Mouse (Mus musculus): ENCODE measurements around the gene Teddm2. TPM values are rescaled to one million over a fixed set of nuclear protein-coding genes. Genes with fewer than 3 reads are reported as not detected.

Gene Teddm2
- polyA plus RNA-seq (2015; fragmentation: Nextera tagmentation; extraction: Ambion mirVana) = 0.92 and 1.1 TPM in 2 replicates

DNA sequence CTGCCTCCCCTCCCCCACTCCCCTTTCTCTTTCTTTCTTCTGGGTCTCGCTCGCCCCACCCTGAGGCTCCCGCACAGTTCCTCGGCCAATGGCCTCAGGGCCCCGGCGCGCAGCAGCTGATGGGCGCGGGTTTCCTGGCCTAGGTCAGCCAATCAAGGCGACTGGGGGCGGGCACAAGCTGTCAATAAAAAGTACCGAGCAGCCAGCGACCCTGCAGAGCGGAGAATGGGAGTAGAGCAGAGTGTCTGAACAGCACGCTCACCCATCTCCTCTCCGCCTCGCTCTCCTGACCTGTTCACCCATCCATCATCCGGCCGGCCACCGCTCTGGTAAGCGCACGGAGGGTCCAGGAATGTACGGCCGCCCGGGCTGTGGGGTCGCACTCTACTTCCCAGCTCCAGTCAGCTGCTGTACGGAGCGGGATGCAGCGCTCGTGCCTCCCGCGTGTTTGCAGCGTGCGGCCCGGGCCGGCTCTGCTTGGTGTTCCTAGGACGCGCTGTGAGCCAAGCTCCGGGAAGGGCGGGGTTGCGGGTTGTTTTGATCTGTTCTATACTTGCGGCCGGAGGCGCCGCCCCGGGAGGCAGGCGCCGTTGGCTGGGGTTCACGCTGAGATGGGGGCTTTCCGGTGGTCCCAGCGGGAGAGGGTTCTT is at the start of gene Teddm2, which contains the start of gene Glul:
TSS of gene Teddm2 (minus strand) at position 498 of the 650 bp plus-strand sequence.
TSS of gene Glul (plus strand) at position 214 of the 650 bp plus-strand sequence.
- peak within 1 kb of the TSS; percentile 85 for H3K4me3 ChIP-seq (replicated peaks)
- H3K27ac ChIP-seq (replicated peaks) = peak within 1 kb of the TSS; percentile 97
- H3K4me2 ChIP-seq (replicated peaks) = peak within 1 kb of the TSS; percentile 79
- ATAC-seq (ENCODE audit: insufficient number of reproducible peaks, low FRiP score, low TSS enrichment, low read depth) = peak; percentile 96
- H3K36me3 ChIP-seq = peaks cover 23% of the 10 kb centered on the region; the same call in 1 of the 2 replicates
- no peaks in the 10 kb centered on the region for H3K9me3 ChIP-seq (replicated peaks)
- H3K9ac ChIP-seq = peak within 1 kb of the TSS; percentile 77
- WGBS = under 1% methylated on average over 51 of the region's 51 CpGs
- no peaks in the 10 kb centered on the region for H3K27me3 ChIP-seq
- peaks cover 26% of the 10 kb centered on the region for H3K4me1 ChIP-seq

DNA sequence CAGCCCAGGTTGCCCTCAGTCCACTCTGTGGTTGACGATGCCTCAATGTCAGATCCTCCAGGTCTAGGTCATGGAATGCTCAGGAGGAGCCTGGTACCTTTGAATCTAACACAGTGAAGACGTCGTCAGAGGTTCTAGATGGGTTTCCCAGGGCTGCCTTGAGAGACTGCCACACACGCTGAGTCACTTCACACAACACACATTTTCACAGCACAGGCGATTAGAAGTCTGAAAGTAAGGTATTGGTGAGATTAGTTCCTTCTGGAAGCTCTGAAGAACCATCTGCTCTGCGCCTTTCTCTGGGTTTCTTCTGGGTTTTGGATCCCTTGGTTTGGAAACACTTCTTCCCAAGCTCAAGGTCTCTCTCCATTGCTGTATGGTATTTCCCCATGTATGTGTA is 47.8 kb upstream of the Teddm2 start:
- H3K27ac ChIP-seq (replicated peaks) = no peak overlapping the region
- WGBS = 89% methylated on average over 6 of the region's 6 CpGs
- H3K4me1 ChIP-seq = no peaks in the 10 kb centered on the region
- no peak for ATAC-seq (ENCODE audit: insufficient number of reproducible peaks, low FRiP score, low TSS enrichment, low read depth)
- H3K36me3 ChIP-seq = no peaks in the 10 kb centered on the region
- no peak overlapping the region for H3K4me2 ChIP-seq (replicated peaks)
- no peaks in the 10 kb centered on the region for H3K9me3 ChIP-seq (replicated peaks)
- H3K9ac ChIP-seq = no peak overlapping the region
- H3K4me3 ChIP-seq (replicated peaks) = no peak overlapping the region
- no peaks in the 10 kb centered on the region for H3K27me3 ChIP-seq

DNA sequence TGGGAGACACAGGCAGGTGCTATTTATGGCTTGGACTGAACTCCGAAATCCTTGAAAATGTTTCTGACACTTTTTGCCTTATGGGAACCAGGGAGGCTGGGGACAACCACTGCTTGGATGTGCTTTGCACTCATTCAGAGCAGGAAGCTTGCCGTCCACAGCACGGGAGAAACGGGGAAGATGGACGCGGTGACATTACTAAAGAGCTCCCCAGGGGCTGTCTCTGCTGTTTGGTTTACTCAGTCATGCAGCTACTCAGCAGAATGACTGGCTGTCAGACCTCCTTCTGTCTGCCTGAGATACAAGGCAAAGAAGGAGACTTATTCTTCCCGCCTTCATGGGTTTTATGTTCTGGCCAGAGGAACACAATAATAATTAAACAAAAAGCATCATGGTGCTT is 46.9 kb upstream of the Teddm2 start:
- ATAC-seq (ENCODE audit: insufficient number of reproducible peaks, low FRiP score, low TSS enrichment, low read depth) = no peak
- H3K27me3 ChIP-seq = no peaks in the 10 kb centered on the region

DNA sequence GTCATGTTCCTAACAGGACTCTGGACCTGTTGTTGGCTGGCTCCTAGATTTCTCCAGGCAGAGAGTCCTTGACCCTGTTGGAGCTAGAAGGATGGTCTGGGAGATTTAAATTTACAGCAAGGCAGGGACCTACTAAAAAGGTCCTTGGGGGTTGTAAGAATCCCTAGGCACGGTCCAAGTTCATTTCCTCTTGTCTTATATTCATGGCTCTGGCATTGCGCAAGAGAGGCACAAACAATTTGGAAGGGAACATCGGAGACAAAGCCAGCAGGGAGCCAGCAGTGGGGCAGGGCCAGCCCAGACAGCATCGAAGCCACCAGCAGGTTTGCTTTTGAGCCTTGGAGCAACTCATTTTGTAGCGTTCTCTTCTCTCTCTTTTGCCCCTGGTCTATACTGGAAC is 45.2 kb upstream of the Teddm2 start:
- Histone ChIP-seq H3K4me1 (no peaks in the 10 kb centered on the region), H3K27me3 (no peaks in the 10 kb centered on the region), H3K36me3 (no peaks in the 10 kb centered on the region), H3K27ac (replicated peaks) (no peak overlapping the region), H3K4me2 (replicated peaks) (no peak overlapping the region), H3K4me3 (replicated peaks) (no peak overlapping the region), H3K9ac (no peak overlapping the region), H3K9me3 (replicated peaks) (no peaks in the 10 kb centered on the region)
- WGBS = 78% methylated on average over 5 of the region's 5 CpGs
- no peak for ATAC-seq (ENCODE audit: insufficient number of reproducible peaks, low FRiP score, low TSS enrichment, low read depth)

More for the DNA sequence above, 46.9 kb upstream of the Teddm2 start:
- H3K36me3 ChIP-seq = no peaks in the 10 kb centered on the region
- no peaks in the 10 kb centered on the region for H3K9me3 ChIP-seq (replicated peaks)
- H3K4me1 ChIP-seq = no peaks in the 10 kb centered on the region
- no peak overlapping the region for H3K9ac ChIP-seq
- no peak overlapping the region for H3K4me3 ChIP-seq (replicated peaks)
- no peak overlapping the region for H3K4me2 ChIP-seq (replicated peaks)
- 49% methylated on average over 7 of the region's 7 CpGs for WGBS
- H3K27ac ChIP-seq (replicated peaks) = no peak overlapping the region

DNA sequence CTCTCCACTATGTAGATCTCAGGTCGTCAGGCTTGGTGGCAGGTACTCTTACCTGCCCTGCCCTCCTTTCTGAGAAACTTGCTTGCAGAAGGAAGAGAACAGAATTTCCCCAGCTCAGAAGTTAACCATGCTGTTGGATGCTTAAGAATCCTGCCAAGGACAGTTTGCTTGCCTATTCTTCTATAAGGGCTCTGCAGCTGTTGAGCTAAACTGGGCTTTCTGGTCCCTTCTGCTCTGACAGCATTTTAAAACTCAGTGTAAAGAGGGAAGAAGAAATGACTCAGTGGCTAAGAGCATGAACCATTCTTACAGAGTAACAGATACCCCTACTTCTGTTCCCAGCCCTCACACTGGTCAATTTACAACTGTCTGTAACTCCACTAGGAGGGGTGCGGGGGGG is 41.0 kb upstream of the Teddm2 start:
- ATAC-seq (ENCODE audit: insufficient number of reproducible peaks, low FRiP score, low TSS enrichment, low read depth) = no peak

DNA sequence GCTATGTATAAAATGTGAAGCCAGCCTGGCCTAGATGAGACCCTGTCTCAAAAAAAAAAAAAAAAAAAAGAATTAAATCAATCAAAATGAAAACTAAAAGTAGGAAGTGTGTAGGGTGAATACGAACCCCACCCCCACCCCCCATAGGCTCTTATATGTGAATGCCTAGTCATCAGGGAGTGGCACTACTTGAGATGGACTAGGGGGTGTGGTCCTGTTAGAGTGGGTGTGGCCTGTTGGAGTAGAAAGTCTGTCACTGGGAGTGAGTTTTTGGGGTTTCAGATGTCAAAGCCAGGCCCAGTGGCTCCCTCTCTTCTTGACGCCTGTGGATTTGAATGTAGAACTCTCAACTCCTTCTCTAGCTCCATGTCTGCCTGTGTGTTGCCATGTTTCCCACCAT is 37.0 kb upstream of the Teddm2 start:
- no peaks in the 10 kb centered on the region for H3K4me1 ChIP-seq
- H3K27ac ChIP-seq (replicated peaks) = no peak overlapping the region
- no peaks in the 10 kb centered on the region for H3K36me3 ChIP-seq
- H3K4me2 ChIP-seq (replicated peaks) = no peak overlapping the region
- no peak for ATAC-seq (ENCODE audit: insufficient number of reproducible peaks, low FRiP score, low TSS enrichment, low read depth)
- no peaks in the 10 kb centered on the region for H3K27me3 ChIP-seq
- H3K4me3 ChIP-seq (replicated peaks) = no peak overlapping the region
- no peaks in the 10 kb centered on the region for H3K9me3 ChIP-seq (replicated peaks)
- no peak overlapping the region for H3K9ac ChIP-seq
- WGBS = 92% methylated on average over 2 of the region's 2 CpGs

More for the DNA sequence above, 41.0 kb upstream of the Teddm2 start:
- Histone ChIP-seq H3K36me3 (no peaks in the 10 kb centered on the region), H3K4me1 (no peaks in the 10 kb centered on the region), H3K9ac (no peak overlapping the region), H3K9me3 (replicated peaks) (no peaks in the 10 kb centered on the region), H3K27ac (replicated peaks) (no peak overlapping the region), H3K4me2 (replicated peaks) (no peak overlapping the region), H3K27me3 (no peaks in the 10 kb centered on the region), H3K4me3 (replicated peaks) (no peak overlapping the region)
- WGBS = 84% methylated on average over 2 of the region's 2 CpGs

DNA sequence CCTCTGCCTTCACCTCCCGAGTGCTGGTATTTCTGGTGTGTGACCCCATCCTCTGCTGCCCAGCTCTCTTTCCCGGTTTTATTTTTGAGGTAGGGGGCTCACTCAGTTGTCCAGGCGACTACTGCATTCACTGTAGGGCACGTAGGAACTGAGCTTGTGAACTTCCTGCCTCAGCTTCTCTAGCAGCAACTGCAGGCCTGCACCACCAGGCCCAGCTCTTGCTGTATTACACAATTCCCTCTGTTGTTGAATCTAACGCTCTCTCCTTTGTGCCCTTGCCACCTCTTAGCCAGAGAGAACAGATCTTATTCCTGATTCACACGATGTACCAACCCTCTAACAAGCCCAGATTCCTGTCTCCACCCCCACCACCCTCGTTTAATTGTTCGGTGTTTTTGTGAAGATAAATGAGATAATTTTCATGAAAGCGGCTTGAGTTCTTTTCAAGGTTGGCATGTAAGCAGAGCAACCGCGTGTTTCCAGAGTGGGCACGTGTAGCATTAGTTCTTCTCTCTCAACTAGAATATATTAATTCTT is 35.9 kb upstream of the Teddm2 start:
- H3K4me1 ChIP-seq = no peaks in the 10 kb centered on the region
- no peak overlapping the region for H3K4me2 ChIP-seq (replicated peaks)
- H3K9me3 ChIP-seq (replicated peaks) = no peaks in the 10 kb centered on the region
- no peak overlapping the region for H3K4me3 ChIP-seq (replicated peaks)
- 69% methylated on average over 12 of the region's 12 CpGs for WGBS
- H3K36me3 ChIP-seq = no peaks in the 10 kb centered on the region
- ATAC-seq (ENCODE audit: insufficient number of reproducible peaks, low FRiP score, low TSS enrichment, low read depth) = no peak
- no peaks in the 10 kb centered on the region for H3K27me3 ChIP-seq
- H3K27ac ChIP-seq (replicated peaks) = no peak overlapping the region
- H3K9ac ChIP-seq = no peak overlapping the region

DNA sequence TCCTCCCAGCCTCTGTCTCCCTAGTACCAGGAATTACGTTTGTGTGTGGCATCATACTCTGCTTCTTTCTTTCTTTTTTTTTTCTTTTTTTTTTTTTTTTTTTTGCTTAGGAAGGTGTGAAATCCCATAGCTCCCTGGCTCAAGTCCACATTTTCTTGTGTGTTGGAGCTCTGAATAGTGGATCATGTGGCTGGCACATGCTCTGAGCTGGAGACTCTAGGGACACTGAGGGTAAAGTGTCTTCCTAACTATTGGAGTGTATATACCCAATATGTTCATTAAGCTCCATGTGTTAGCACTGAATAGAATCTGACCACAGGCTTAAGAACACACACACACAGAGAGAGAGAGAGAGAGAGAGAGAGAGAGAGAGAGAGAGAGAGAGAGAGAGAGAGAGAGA is 33.7 kb upstream of the Teddm2 start:
- no peak overlapping the region for H3K4me2 ChIP-seq (replicated peaks)
- H3K27me3 ChIP-seq = no peaks in the 10 kb centered on the region
- H3K4me3 ChIP-seq (replicated peaks) = no peak overlapping the region
- no peaks in the 10 kb centered on the region for H3K9me3 ChIP-seq (replicated peaks)
- H3K36me3 ChIP-seq = no peaks in the 10 kb centered on the region
- H3K4me1 ChIP-seq = no peaks in the 10 kb centered on the region
- H3K9ac ChIP-seq = no peak overlapping the region
- ATAC-seq (ENCODE audit: insufficient number of reproducible peaks, low FRiP score, low TSS enrichment, low read depth) = no peak
- H3K27ac ChIP-seq (replicated peaks) = no peak overlapping the region
- 65% methylated on average over 1 of the region's 1 CpGs for WGBS

DNA sequence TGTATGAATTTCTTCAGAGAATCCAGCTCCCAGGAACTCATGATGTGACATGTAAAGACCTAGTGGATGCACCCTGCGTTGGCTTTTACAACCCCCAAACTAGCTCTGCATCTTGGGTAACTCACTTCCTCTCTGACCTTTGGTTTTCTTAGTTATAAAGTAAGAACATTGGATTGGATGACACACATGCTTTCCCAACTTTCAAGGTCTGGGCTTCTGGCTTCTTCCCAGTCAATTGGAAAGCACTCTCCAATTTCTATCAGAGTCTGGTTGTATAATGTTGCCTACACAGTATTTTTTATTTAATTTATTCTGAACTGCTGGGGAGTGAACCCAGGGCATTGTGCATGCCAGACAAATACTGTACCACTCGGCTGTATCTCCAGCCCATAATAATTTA is 30.4 kb upstream of the Teddm2 start:
- H3K4me3 ChIP-seq (replicated peaks) = no peak overlapping the region
- H3K27me3 ChIP-seq = no peaks in the 10 kb centered on the region
- no peaks in the 10 kb centered on the region for H3K4me1 ChIP-seq
- no peak overlapping the region for H3K27ac ChIP-seq (replicated peaks)
- H3K9ac ChIP-seq = no peak overlapping the region
- no peaks in the 10 kb centered on the region for H3K36me3 ChIP-seq
- no peak overlapping the region for H3K4me2 ChIP-seq (replicated peaks)
- WGBS = 78% methylated on average over 2 of the region's 2 CpGs
- ATAC-seq (ENCODE audit: insufficient number of reproducible peaks, low FRiP score, low TSS enrichment, low read depth) = no peak
- no peaks in the 10 kb centered on the region for H3K9me3 ChIP-seq (replicated peaks)

DNA sequence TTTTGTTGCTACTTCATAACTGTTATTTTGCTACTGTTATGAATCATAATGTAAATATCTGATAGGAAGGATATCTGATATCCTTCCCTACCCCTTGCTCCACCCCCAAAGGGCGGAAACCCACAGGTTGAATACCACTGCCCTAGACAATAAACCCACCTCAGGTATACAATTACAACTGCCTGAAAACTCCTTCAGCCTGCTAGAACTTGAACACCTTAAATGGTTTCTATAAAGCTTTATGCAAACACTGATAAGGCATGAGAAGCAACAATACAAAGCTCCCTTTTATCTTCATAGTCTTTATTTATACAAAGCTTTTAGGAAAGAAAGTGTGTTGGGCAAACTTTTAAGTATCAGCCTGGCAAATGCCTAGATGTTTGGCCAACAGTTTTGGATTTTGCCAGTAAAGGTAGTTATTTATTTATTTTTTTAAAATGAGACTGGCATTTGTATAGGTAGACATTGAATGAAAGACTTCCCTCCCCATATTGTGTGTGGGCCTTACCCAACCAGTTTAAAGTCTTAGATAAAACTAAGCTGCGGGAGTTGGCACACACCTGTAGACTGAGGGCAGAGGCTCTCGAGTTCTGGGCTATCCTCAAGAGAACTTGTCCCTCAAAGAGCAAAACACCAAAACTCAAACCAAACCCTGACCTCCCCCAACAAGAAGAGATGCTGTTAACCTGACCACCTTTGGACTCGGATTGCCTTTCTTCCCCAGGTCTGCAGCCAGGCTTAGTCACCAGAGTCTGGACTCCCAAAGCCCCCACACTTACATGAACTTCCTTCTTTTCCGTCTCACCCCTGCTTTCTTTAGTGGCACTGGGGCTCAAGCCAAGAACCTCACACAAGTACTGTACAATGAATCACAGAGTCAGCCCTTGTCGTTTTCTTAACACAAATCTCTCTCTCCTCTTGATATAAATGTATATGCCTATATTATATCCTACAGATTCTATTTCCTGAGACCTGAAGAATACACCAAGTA is 24.7 kb upstream of the Teddm2 start:
- Histone ChIP-seq H3K36me3 (no peaks in the 10 kb centered on the region), H3K4me2 (replicated peaks) (no peak overlapping the region), H3K4me3 (replicated peaks) (no peak overlapping the region), H3K9ac (no peak overlapping the region), H3K9me3 (replicated peaks) (no peaks in the 10 kb centered on the region), H3K27me3 (no peaks in the 10 kb centered on the region), H3K4me1 (no peaks in the 10 kb centered on the region), H3K27ac (replicated peaks) (no peak overlapping the region)
- no peak for ATAC-seq (ENCODE audit: insufficient number of reproducible peaks, low FRiP score, low TSS enrichment, low read depth)
- WGBS = 76% methylated on average over 6 of the region's 6 CpGs

DNA sequence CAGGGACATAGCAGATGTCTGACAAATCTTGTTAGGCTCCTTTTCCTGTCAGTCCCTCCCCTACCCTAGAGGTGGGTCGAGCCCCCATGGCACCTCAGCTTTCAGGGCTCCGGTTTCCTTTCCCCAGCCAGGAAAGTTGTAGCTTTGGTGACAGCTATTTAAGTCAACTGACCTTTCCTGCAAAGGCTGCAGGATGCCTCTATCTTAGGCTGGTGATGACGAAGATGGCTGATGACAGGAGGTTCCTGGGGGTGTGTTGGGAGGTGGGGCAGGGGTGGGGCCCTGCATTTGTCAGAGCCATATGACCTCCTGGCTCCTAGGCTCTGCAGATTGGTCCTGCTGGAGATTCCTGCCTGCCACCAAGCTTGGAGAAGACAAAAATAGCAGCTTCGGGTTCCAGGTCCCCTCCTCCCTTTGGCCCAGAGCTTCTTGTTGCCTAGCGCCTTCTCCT is 22.6 kb upstream of the Teddm2 start:
- H3K4me3 ChIP-seq (replicated peaks) = no peak overlapping the region
- no peak overlapping the region for H3K4me2 ChIP-seq (replicated peaks)
- H3K9ac ChIP-seq = no peak overlapping the region
- H3K36me3 ChIP-seq = no peaks in the 10 kb centered on the region
- WGBS = 31% methylated on average over 5 of the region's 5 CpGs
- no peak overlapping the region for H3K27ac ChIP-seq (replicated peaks)
- no peaks in the 10 kb centered on the region for H3K27me3 ChIP-seq
- H3K4me1 ChIP-seq = no peaks in the 10 kb centered on the region
- H3K9me3 ChIP-seq (replicated peaks) = no peaks in the 10 kb centered on the region
- no peak for ATAC-seq (ENCODE audit: insufficient number of reproducible peaks, low FRiP score, low TSS enrichment, low read depth)

Data from embryonic facial prominence, embryonic 15.5 days (tissue).